Mouse (Mus musculus) G1E (cell line): ENCODE measurements around the gene Des. TPM values are rescaled to one million over a fixed set of nuclear protein-coding genes. Genes with fewer than 3 reads are reported as not detected.

Experiments
- ATAC-seq: 2 replicates; pipeline ENCODE4 v1.8.0; 2016; ENCODE audit warnings: mild to moderate bottlenecking; ENCODE audit not compliant: insufficient number of reproducible peaks, poor library complexity, low FRiP score, severe bottlenecking; ENCODE audit errors: extremely low read depth
- DNase-seq: peaks from one replicate; pipeline ENCODE4 v3.0.0; 2012; ENCODE audit warnings: low spot score
- H3K27me3 ChIP-seq: 2 replicates; pipeline ENCODE4 v1.6.1; 2012; ENCODE audit warnings: mild to moderate bottlenecking, low read length, inconsistent platforms; ENCODE audit not compliant: insufficient read depth
- H3K36me3 ChIP-seq: replicated peaks from 2 replicates; pipeline ENCODE3; 2012; ENCODE audit warnings: mild to moderate bottlenecking, inconsistent platforms
- H3K4me1 ChIP-seq: 2 replicates; pipeline ENCODE4 v1.6.1; 2012; ENCODE audit warnings: low read depth, low read length, inconsistent platforms, mixed read lengths; ENCODE audit not compliant: insufficient read depth
- H3K4me3 ChIP-seq: 2 replicates; pipeline ENCODE4 v1.5.1; 2012; ENCODE audit warnings: low read depth, mild to moderate bottlenecking, inconsistent platforms, low read length, moderate library complexity, mixed read lengths
- H3K9me3 ChIP-seq: replicated peaks from 2 replicates; pipeline ENCODE4 v1.6.1; 2012; ENCODE audit warnings: inconsistent platforms
- CTCF ChIP-seq: IDR thresholded peaks from 2 replicates; pipeline ENCODE4 v1.5.1; 2012; ENCODE audit warnings: low read depth, low read length, inconsistent platforms, mixed read lengths
- GATA1 ChIP-seq: IDR thresholded peaks from 2 replicates; pipeline ENCODE4 v1.6.1; 2012; ENCODE audit warnings: borderline replicate concordance, low read length, inconsistent platforms, mixed read lengths
- GATA2 ChIP-seq: IDR thresholded peaks from 2 replicates; pipeline ENCODE4 v1.6.1; 2012; ENCODE audit warnings: low read depth, low read length, inconsistent platforms, borderline replicate concordance
- POLR2AphosphoS5 ChIP-seq: IDR thresholded peaks from 2 replicates; pipeline ENCODE4 v1.6.1; 2012; ENCODE audit warnings: low read depth, low read length, inconsistent platforms; ENCODE audit not compliant: insufficient replicate concordance
- TAL1 ChIP-seq: conservative IDR thresholded peaks from 2 replicates; pipeline ENCODE4 v1.6.1; 2012; ENCODE audit warnings: low read depth, low read length, inconsistent platforms, mixed read lengths
- polyA plus RNA-seq: library from polyadenylated mRNA; stranded (reverse); fragments of >175 nt; gene quantifications from 2 replicates; pipeline ENCODE4 v1.2.3, GENCODE M21; 2012
- total RNA-seq, 2 experiments: library from RNA; stranded (forward) in 1 of 2; stranded (reverse) in 1 of 2; fragments of 200-1000 nt in 1 of 2; fragments of >200 nt in 1 of 2; fragmentation: Nextera tagmentation in 1 of 2; gene quantifications; 2 replicates each; pipeline ENCODE4 v1.2.3; 2014 to 2017

The Des gene
- total and polyA plus RNA-seq, 3 experiments: 5.6 to 13.8 (median 12.9) TPM

GRCm38 (mm10) chr1:75359346-75359745 is 783 bp upstream of the Des start:
- TF ChIP-seq GATA1: no peak
- no peak for TF ChIP-seq GATA2
- TF ChIP-seq POLR2AphosphoS5: no peak
- no peak for TF ChIP-seq CTCF
- TF ChIP-seq TAL1: no peak
- H3K4me1 ChIP-seq: peaks cover 38% of the 10 kb centered on the region
- H3K9me3 ChIP-seq: no peaks in the 10 kb centered on the region; the same call in 1 of the 2 replicates
- no peak for ATAC-seq
- no peaks in the 10 kb centered on the region for H3K36me3 ChIP-seq
- H3K4me3 ChIP-seq: no peak overlapping the region
- peaks cover 31% of the 10 kb centered on the region for H3K27me3 ChIP-seq
- DNase-seq: no peak

- DNase-seq: no peak
- ATAC-seq: no peak
- peaks cover 39% of the 10 kb centered on the region for H3K27me3 ChIP-seq
Observed at GRCm38 (mm10) chr1:75361123-75361522, 994 bp downstream of the Des start.

GRCm38 (mm10) chr1:75361750-75362149 is 1.6 kb downstream of the Des start:
- TF ChIP-seq GATA2 (no peak), TAL1 (no peak), GATA1 (no peak), CTCF (no peak), POLR2AphosphoS5 (no peak)
- H3K4me3 ChIP-seq: peak overlapping the region; percentile 63; the same call in 1 of the 2 replicates
- peak; percentile 92 for DNase-seq
- H3K4me1 ChIP-seq: peaks cover 29% of the 10 kb centered on the region
- ATAC-seq: peak; percentile 90
- H3K27me3 ChIP-seq: peaks cover 41% of the 10 kb centered on the region
- H3K36me3 ChIP-seq: no peaks in the 10 kb centered on the region
- no peaks in the 10 kb centered on the region; the same call in 1 of the 2 replicates for H3K9me3 ChIP-seq

More at GRCm38 (mm10) chr1:75361123-75361522, 994 bp downstream of the Des start:
- H3K36me3 ChIP-seq: no peaks in the 10 kb centered on the region
- no peak for TF ChIP-seq CTCF
- no peak for TF ChIP-seq GATA2
- no peak for TF ChIP-seq GATA1
- no peak for TF ChIP-seq POLR2AphosphoS5
- no peak for TF ChIP-seq TAL1
- no peaks in the 10 kb centered on the region; the same call in 1 of the 2 replicates for H3K9me3 ChIP-seq
- H3K4me3 ChIP-seq: no peak overlapping the region
- H3K4me1 ChIP-seq: peaks cover 29% of the 10 kb centered on the region

- Histone ChIP-seq H3K36me3 (no peaks in the 10 kb centered on the region), H3K4me1 (peaks cover 28% of the 10 kb centered on the region), H3K27me3 (peaks cover 47% of the 10 kb centered on the region), H3K4me3 (no peak overlapping the region), H3K9me3 (no peaks in the 10 kb centered on the region; the same call in 1 of the 2 replicates)
- ATAC-seq: no peak
- no peak for TF ChIP-seq GATA1
- no peak for TF ChIP-seq POLR2AphosphoS5
- no peak for TF ChIP-seq TAL1
- TF ChIP-seq GATA2: no peak
- TF ChIP-seq CTCF: no peak
- no peak for DNase-seq
Observed at GRCm38 (mm10) chr1:75363868-75364267, 3.7 kb downstream of the Des start.

GRCm38 (mm10) chr1:75365510-75366137 is 5.5 kb downstream of the Des start:
- Histone ChIP-seq H3K9me3 (no peaks in the 10 kb centered on the region; the same call in 1 of the 2 replicates), H3K36me3 (no peaks in the 10 kb centered on the region), H3K4me3 (no peak overlapping the region), H3K27me3 (peaks cover 45% of the 10 kb centered on the region), H3K4me1 (peaks cover 28% of the 10 kb centered on the region)
- no peak for ATAC-seq
- no peak for TF ChIP-seq CTCF
- no peak for DNase-seq

GRCm38 (mm10) chr1:75369360-75369983 is 9.3 kb downstream of the Des start:
- H3K27me3 ChIP-seq: peaks cover 42% of the 10 kb centered on the region
- H3K4me3 ChIP-seq: no peak overlapping the region
- no peak for TF ChIP-seq TAL1
- TF ChIP-seq GATA1: no peak
- TF ChIP-seq POLR2AphosphoS5: no peak
- no peak for TF ChIP-seq CTCF
- TF ChIP-seq GATA2: no peak
- DNase-seq (no peak), ATAC-seq (no peak)
- no peaks in the 10 kb centered on the region for H3K36me3 ChIP-seq
- no peaks in the 10 kb centered on the region for H3K9me3 ChIP-seq
- peaks cover 16% of the 10 kb centered on the region for H3K4me1 ChIP-seq
